Mouse (Mus musculus) kidney, adult 2 months (tissue): ENCODE data around the gene Cacng2.

Experiments used
- CTCF ChIP-seq: fragments of 200-500 bp; conservative IDR thresholded peaks from 2 replicates; pipeline ENCODE4 v1.5.1; 2011; ENCODE audit warnings: low read depth, mild to moderate bottlenecking, control low read depth, low read length, moderate library complexity, mixed read lengths; ENCODE audit not compliant: insufficient read depth, insufficient read length
- POLR2A ChIP-seq: fragments of 200-500 bp; IDR thresholded peaks from one replicate; pipeline ENCODE4 v1.6.1; 2011; ENCODE audit warnings: low read depth, low read length, control low read depth

GRCm38 (mm10) chr15:77949061-77949460 lies 170.8 kb downstream of the Cacng2 start:
- TF ChIP-seq CTCF = no peak
- no peak for TF ChIP-seq POLR2A
